Mouse (Mus musculus) adrenal gland, adult (tissue): ENCODE measurements around the gene Pym1.
A peak's percentile ranks its signal among the peaks of the same experiment; 100 is the strongest.
"Not testable (repeated sequence)": the region's sequence is repeated elsewhere in the genome, so short reads cannot be mapped to it uniquely, and the experiment has no call there.

Experiments used
- DNase-seq, 2 experiments: peaks; one replicate each; pipeline ENCODE4 v3.0.0; 2022 to 2023; ENCODE audit warnings: low spot score in 1 of 2; ENCODE audit not compliant: inconsistent age in 2 of 2

Gene Pym1

GRCm38 (mm10) chr10:128747646-128748251 is at the start of gene Pym1:
Gene Pym1, plus strand, starts transcription at chr10:128747889.
- DNase-seq = peak; percentile 88 to 96

GRCm38 (mm10) chr10:128699006-128699405 is 48.7 kb upstream of the Pym1 start:
- DNase-seq = no peak

DNA sequence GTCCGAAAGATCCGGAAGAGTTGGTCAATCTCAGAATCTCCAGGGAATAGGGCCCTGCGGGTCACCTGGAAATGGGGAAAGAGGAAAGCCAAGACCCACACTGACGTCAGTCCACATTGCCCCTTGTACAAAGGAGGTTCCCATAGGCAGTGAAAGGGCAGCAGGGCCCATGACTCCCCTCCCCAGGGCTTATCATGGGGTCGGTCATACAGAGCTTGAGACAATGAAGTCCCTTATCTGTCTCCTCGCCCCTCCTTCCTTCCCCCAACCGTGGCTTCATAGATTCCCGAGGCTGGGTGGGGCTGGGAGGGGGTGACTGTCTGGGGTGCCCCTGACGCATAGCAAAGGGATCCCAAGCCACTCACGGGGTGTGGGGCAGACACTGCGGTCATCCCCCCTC is 48.1 kb upstream of the Pym1 start:
- no peak for DNase-seq

GRCm38 (mm10) chr10:128700712-128701111 is 47.0 kb upstream of the Pym1 start:
- DNase-seq = no peak

DNA sequence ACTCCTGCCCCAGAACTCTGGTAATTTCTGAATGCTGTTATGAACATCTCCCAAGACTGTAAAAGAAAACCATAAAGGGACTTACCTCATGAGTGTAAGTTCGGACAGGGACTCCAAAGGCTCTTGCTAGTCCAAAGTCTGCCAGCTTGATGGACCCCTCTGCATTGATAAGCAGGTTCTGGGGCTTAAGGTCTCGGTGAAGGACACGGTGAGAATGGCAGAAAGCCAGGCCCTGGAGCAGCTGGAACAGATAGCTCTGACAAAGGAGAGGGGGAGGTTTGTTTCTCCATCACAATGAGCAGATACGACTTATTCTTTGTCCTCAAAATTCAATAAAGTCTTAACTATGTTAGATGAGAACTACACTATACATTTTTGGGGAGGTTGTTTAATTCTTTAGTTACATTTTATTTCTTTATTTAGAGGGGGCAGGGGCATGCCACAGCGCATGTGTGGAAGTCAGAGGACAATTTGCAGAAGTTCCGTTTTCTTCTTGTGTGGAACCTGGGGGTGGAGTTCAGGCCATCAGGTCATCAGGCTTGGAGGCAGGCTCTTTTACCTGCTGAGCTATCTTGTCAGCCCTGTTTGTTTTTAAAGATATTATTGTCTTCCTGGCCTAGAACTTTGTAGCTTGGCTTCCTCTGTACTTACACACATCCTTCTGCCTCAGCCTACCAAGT is 45.2 kb upstream of the Pym1 start:
- DNase-seq = peak; percentile 42 to 58

- DNase-seq = no peak
Measured at GRCm38 (mm10) chr10:128703895-128704294, 43.8 kb upstream of the Pym1 start, which contains the start of gene Pmel. Gene Pmel, plus strand, starts transcription at chr10:128704195.

GRCm38 (mm10) chr10:128704491-128705316 is 43.0 kb upstream of the Pym1 start, which contains the start of gene Cdk2:
Gene Cdk2, minus strand, starts transcription at chr10:128705031.
- DNase-seq = peak; percentile 94 to 97

- peak in 1 of 2 experiments; percentile 37 for DNase-seq
Measured at GRCm38 (mm10) chr10:128705317-128705693, 42.4 kb upstream of the Pym1 start.

GRCm38 (mm10) chr10:128711318-128711717 is 36.4 kb upstream of the Pym1 start:
- not testable (repeated sequence) for DNase-seq

DNA sequence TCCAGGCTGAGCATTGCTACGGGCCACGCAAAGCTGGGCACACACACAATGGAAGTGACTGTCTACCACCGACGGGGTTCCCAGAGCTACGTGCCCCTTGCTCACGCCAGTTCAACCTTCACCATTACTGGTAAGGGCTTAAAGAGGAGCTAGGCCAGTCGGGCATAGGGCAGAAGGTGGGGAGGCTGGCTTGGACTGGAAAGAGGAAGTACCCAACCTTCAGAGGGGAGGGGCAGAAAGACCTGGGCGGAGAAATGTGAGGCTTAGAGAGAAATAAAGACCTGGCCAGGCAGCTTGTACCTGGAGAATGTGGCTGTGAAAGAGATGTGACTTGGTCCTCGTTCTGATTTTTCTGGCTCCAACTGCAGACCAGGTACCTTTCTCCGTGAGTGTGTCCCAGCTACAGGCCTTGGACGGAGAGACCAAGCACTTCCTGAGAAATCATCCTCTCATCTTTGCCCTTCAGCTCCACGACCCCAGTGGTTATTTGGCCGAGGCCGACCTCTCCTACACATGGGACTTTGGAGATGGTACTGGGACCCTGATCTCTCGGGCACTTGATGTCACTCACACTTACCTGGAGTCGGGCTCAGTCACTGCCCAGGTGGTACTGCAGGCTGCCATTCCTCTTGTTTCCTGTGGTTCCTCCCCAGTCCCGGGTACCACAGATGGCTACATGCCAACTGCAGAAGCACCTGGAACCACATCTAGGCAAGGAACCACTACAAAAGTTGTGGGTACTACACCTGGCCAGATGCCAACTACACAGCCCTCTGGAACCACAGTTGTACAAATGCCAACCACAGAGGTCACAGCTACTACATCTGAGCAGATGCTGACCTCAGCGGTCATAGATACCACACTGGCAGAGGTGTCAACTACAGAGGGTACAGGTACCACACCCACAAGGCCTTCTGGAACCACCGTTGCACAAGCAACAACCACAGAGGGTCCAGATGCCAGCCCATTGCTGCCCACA is 31.8 kb upstream of the Pym1 start:
- DNase-seq = no peak

- not testable (repeated sequence) for DNase-seq
Measured at GRCm38 (mm10) chr10:128725466-128725865, 22.2 kb upstream of the Pym1 start.

DNA sequence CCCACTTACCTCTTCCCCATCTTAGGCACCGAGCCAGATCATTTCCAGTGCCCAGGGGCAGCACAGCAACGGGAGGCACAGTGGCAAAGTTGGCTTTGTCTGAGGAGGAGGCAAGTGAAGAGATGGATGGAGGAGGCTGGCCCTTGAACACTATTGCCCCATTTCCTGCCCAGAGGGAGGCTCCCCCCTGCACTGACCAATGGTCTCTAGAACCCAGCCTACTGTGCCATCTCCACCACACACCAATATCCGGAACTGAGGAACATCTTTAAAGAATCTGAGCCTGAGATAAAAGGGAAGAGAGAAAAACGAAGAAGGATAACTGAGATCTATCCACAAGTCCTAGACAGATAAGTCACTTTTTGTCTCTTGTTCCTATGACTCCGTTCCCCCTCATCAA is 19.6 kb upstream of the Pym1 start:
- DNase-seq = no peak

GRCm38 (mm10) chr10:128731002-128731433 is 16.7 kb upstream of the Pym1 start:
- DNase-seq = peak; percentile 70 to 90

DNA sequence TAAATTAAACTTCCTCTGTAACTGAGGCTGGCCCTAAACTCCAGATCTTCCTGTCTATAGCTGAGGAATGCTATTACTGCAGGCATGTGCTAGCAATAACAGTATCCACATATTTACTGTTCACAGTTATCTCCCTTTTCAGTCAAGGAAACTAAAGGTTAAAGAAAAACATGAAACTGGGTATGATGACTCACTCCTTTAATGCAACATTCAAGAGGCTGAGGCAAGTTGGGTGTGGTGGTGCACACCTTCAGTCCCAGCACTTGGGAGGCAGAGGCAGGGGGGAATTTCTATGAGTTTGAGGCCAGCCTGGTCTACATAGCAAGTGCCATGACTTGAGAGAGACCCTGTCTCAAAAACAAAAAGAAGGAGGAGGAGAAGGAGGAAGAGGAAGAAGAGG is 15.7 kb upstream of the Pym1 start:
- DNase-seq = no peak

DNA sequence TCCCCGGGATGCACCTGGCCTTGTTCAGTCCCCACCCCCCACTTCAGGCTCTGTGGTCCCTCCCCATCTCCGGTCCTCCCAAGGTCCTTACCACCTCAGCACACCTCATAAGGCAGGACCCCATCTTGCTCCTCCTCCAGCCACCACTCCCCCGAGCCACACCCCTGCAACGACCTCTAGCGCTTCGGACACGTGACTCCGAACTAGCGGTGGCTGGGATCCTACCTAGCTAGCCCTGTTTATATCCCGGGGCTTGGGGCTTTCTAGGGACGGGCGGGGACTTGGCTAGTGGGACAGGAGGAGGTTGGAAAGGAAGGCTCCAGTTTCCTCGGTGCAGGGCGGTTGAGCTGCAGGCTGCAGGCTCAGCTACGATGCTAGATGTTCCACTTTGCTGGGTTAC is 10.3 kb upstream of the Pym1 start:
- peak; percentile 72 to 86 for DNase-seq

DNA sequence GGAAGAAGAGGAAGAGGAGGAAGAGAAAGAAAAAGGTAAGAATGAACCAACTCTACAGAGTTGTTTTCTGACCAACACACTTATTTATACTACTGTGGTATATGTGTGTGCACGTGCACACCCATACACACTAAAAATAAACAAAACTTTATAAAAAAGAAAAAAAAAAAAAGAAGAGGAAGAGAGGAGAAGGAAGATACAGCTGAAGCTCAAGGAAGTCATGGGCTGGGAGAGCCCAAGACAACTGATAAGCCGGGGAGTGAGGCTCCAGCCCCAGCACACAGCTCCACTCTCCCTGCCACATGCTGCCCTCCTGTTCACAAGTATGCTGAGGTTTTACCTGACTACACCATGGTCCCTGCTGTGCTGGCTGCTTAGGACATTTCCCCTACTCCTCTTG is 7.4 kb upstream of the Pym1 start:
- DNase-seq = no peak

GRCm38 (mm10) chr10:128742616-128743015 is 5.1 kb upstream of the Pym1 start:
- no peak for DNase-seq

DNA sequence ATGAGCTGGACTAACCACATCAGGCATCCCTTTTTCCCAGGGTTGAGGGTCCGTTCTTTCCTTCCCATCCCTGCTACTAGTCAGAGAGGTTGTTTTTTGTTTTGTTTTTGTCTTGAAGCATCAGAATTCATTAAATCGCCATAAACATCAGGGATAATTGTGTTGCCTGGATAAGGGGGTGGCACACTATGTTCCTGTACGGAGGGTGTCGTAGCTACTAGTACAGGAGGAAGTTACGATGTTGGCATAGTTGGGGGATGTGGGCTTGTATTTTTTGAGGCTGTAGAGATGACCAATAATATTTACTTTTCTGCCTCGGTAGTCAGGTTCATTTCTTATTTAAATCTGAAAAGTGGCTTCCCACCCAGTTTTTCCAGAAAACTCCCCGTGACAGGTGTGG is 4.5 kb upstream of the Pym1 start:
- DNase-seq = peak in 1 of 2 experiments; percentile 68

DNA sequence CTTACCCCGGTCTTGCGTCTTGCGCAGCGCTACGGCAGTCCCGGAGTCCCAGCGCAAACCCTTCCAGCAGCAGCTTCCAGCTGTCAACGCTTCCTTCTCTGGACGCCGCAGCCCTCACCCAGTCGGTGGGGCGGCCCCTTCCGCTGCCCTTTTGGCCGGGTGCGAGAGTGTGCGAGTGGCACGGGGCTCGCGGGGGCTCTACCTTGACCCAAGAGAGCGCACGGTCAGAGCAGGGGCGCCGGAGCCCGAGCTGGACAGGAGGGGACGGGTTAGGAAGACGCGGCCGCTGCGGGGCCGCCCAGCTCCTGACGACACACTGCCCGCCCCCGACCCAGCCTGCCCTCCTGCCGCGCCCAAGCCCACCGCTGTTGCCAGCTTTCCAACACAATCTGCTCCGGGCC is 3.9 kb upstream of the Pym1 start:
- DNase-seq = peak; percentile 71 to 89

DNA sequence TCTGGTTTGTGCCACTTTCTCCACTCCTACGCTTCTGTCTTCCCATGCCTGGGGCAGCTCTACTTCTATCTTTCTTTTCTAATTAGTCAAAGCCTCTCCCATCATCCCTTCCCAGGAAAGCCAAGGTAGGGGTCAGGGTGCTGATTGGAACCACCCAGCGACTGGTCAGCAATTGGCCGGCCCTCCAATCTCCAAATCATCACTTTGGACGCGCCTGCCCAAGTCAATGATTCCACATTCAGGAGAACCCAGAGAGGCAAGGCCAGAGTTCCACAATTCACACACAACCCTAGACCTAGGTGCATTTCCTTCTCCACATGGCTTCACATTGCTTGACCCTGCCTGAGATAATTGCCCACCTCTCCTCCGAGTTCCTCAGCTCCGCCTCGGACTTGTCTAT is 3.5 kb upstream of the Pym1 start:
- peak in 1 of 2 experiments; percentile 32 for DNase-seq
